Mouse (Mus musculus): ENCODE measurements around the gene Rnf7.

DNA sequence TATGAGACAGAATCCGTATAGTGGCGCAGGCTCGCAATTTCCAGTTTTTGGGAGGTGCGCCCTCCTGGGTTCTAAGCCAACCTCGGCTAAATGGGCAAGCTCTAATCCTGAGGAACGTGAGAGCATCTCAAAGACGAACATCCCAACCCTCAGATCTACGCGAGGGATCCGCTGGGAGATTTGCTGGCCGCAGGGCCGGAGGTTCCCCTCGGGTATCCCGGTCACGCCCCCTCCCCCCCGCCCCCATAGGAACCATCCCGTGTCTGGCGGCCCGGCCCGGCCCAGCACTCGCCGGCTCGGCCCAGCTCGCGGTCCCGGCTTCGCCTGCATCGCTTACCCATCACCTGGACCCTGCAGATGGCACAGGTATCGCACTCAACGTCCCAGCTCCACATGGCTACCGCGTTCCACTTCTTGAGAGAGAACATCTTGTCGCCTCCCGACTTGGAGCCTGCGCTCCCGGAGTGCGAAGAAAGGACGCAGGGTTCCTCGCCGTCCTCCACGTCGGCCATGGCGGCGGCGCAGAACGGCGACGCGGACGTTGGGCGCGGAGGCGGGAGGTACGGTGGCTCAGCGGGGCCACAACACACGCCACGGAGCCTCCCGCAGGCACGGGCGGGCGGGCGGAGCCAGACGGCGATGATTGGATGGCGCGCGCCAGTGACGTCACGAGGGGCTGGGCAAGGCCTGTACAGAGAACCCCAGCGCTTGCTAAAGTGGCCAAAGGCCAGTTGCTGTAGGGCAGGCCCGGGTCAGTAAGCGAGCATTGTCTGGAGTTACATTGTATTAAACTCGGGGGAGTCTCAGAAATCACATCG is at the start of gene Rnf7:
- no peak for TF ChIP-seq CTCF (IDR thresholded peaks at IDR 0.05; ENCODE audit: low read depth)
- peak; percentile 32 for TF ChIP-seq EP300 (optimal IDR thresholded peaks at IDR 0.05)
